Mouse (Mus musculus): ENCODE results near the gene Rec114. TPM values are rescaled to one million over a fixed set of nuclear protein-coding genes. Genes with fewer than 3 reads are reported as not detected.
A peak's percentile ranks its signal among the peaks of the same experiment; 100 is the strongest.

Gene Rec114
- total and polyA plus RNA-seq, 2 experiments: 1.7 TPM

DNA sequence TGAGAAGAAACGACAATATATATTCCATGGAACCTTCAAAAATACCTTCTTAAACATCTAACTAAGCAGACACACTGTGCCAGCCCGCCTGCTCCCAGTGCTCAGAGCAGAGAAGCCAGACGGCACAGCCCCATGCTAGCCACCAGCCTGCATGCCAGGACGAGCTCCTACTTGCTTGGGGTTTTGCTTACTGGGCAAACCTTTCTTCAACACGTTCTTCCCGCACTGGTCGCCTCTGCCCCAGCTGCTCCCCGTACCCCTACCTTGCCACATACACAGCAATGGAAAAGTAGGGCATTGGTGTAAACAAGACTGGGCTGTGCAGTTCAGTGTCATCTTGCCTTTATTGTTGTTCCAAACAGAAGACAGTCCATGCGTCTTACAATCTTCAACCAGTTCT, 78.3 kb downstream of the Rec114 start:
- Histone ChIP-seq H3K36me3 (ENCODE audit: control insufficient read depth, insufficient read depth, low read length) (peaks cover 6% of the 10 kb centered on the region; the same call in 1 of the 2 replicates), H3K79me2 (ENCODE audit: control insufficient read depth, insufficient read depth, low read length) (no peaks in the 10 kb centered on the region), H3K27me3 (ENCODE audit: control insufficient read depth, insufficient read depth, low read length) (no peaks in the 10 kb centered on the region), H3K4me1 (ENCODE audit: control insufficient read depth, insufficient read depth, low read length) (no peaks in the 10 kb centered on the region), H3K4me3 (ENCODE audit: insufficient read depth, low read depth, low read length) (no peak overlapping the region), H3K9ac (ENCODE audit: low read depth, low read length) (no peak overlapping the region), H3K27ac (replicated peaks; ENCODE audit: insufficient read depth, low read depth, low read length) (no peak overlapping the region)
- no peak for DNase-seq (ENCODE audit: extremely low read depth, low read depth, low spot score)
- TF ChIP-seq POLR2A (IDR thresholded peaks at IDR 0.05; ENCODE audit: extremely low read depth, insufficient read depth, low read length): no peak
- no peak for TF ChIP-seq CTCF (IDR thresholded peaks at IDR 0.05; ENCODE audit: low read depth, low read length)
- 91% methylated on average over 9 of the region's 9 CpGs for WGBS

- Histone ChIP-seq H3K4me3 (ENCODE audit: insufficient read depth, low read depth, low read length) (no peak overlapping the region), H3K27ac (replicated peaks; ENCODE audit: insufficient read depth, low read depth, low read length) (no peak overlapping the region), H3K27me3 (ENCODE audit: control insufficient read depth, insufficient read depth, low read length) (no peaks in the 10 kb centered on the region), H3K4me1 (ENCODE audit: control insufficient read depth, insufficient read depth, low read length) (no peaks in the 10 kb centered on the region), H3K9ac (ENCODE audit: low read depth, low read length) (no peak overlapping the region), H3K79me2 (ENCODE audit: control insufficient read depth, insufficient read depth, low read length) (no peaks in the 10 kb centered on the region), H3K36me3 (ENCODE audit: control insufficient read depth, insufficient read depth, low read length) (peaks cover 10% of the 10 kb centered on the region)
- 68% methylated on average over 3 of the region's 3 CpGs for WGBS
- DNase-seq (ENCODE audit: extremely low read depth, low read depth, low spot score): peak; percentile 37
- no peak for TF ChIP-seq CTCF (IDR thresholded peaks at IDR 0.05; ENCODE audit: low read depth, low read length)
- no peak for TF ChIP-seq POLR2A (IDR thresholded peaks at IDR 0.05; ENCODE audit: extremely low read depth, insufficient read depth, low read length)
Measured at GRCm38 (mm10) chr9:58662791-58663190, 81.0 kb downstream of the Rec114 start.

DNA sequence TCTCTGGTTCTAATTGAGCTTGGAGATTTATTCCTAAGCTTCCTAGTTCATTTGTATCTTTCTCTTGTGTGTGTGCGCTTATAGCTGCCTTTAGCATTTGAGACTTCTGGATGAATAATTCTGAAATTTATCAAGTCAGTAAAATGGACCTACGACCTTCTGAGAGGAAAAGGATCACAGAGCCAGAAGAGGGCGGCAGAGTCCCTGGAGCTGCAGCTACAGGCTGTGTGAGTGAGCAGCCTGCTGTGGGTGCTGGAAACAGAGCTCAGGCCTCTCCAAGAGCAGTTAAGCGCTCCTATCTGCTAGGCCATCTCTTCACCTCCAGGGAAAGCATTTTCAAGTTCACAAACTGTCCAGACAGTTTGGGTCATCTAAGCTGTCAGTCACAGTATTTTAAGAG, 81.8 kb downstream of the Rec114 start:
- Histone ChIP-seq H3K79me2 (ENCODE audit: control insufficient read depth, insufficient read depth, low read length) (no peaks in the 10 kb centered on the region), H3K4me1 (ENCODE audit: control insufficient read depth, insufficient read depth, low read length) (no peaks in the 10 kb centered on the region), H3K9ac (ENCODE audit: low read depth, low read length) (no peak overlapping the region), H3K36me3 (ENCODE audit: control insufficient read depth, insufficient read depth, low read length) (peaks cover 12% of the 10 kb centered on the region), H3K4me3 (ENCODE audit: insufficient read depth, low read depth, low read length) (no peak overlapping the region), H3K27me3 (ENCODE audit: control insufficient read depth, insufficient read depth, low read length) (no peaks in the 10 kb centered on the region), H3K27ac (replicated peaks; ENCODE audit: insufficient read depth, low read depth, low read length) (no peak overlapping the region)
- peak; percentile 27; the same call in 1 of the 2 replicates for TF ChIP-seq CTCF (IDR thresholded peaks at IDR 0.05; ENCODE audit: low read depth, low read length)
- no peak for TF ChIP-seq POLR2A (IDR thresholded peaks at IDR 0.05; ENCODE audit: extremely low read depth, insufficient read depth, low read length)
- 93% methylated on average over 4 of the region's 4 CpGs for WGBS
- DNase-seq (ENCODE audit: extremely low read depth, low read depth, low spot score): no peak

DNA sequence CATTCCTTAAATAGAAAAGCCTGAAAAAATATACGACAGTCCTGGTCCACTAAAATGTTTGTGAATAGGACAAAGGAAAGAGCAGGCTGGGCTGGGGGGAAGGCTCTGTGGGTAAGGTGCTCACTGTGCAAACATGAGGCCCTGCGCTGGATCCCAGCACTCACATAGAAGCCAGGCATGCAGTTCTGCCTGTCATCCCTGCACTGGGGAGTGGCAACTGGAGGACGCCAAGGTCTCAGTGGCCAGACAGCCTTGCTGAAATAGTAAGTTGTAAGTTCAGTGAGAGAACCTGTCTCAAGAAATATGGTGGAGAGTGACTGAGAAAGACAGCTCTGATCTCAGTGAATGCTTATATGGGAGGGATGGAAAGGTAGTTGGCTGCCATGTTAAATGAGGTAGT, 83.1 kb downstream of the Rec114 start:
- Histone ChIP-seq H3K4me3 (ENCODE audit: insufficient read depth, low read depth, low read length) (no peak overlapping the region), H3K36me3 (ENCODE audit: control insufficient read depth, insufficient read depth, low read length) (peaks cover 12% of the 10 kb centered on the region), H3K4me1 (ENCODE audit: control insufficient read depth, insufficient read depth, low read length) (no peaks in the 10 kb centered on the region), H3K27ac (replicated peaks; ENCODE audit: insufficient read depth, low read depth, low read length) (no peak overlapping the region), H3K9ac (ENCODE audit: low read depth, low read length) (no peak overlapping the region), H3K79me2 (ENCODE audit: control insufficient read depth, insufficient read depth, low read length) (no peaks in the 10 kb centered on the region), H3K27me3 (ENCODE audit: control insufficient read depth, insufficient read depth, low read length) (no peaks in the 10 kb centered on the region)
- no peak for TF ChIP-seq POLR2A (IDR thresholded peaks at IDR 0.05; ENCODE audit: extremely low read depth, insufficient read depth, low read length)
- no peak for TF ChIP-seq CTCF (IDR thresholded peaks at IDR 0.05; ENCODE audit: low read depth, low read length)
- DNase-seq (ENCODE audit: extremely low read depth, low read depth, low spot score): no peak
- WGBS: 96% methylated on average over 3 of the region's 3 CpGs

GRCm38 (mm10) chr9:58659989-58660388, 83.8 kb downstream of the Rec114 start:
- no peak for DNase-seq (ENCODE audit: extremely low read depth, low read depth, low spot score)
- Histone ChIP-seq H3K9ac (ENCODE audit: low read depth, low read length) (no peak overlapping the region), H3K36me3 (ENCODE audit: control insufficient read depth, insufficient read depth, low read length) (peaks cover 12% of the 10 kb centered on the region), H3K27ac (replicated peaks; ENCODE audit: insufficient read depth, low read depth, low read length) (no peak overlapping the region), H3K27me3 (ENCODE audit: control insufficient read depth, insufficient read depth, low read length) (no peaks in the 10 kb centered on the region), H3K4me3 (ENCODE audit: insufficient read depth, low read depth, low read length) (no peak overlapping the region), H3K4me1 (ENCODE audit: control insufficient read depth, insufficient read depth, low read length) (no peaks in the 10 kb centered on the region), H3K79me2 (ENCODE audit: control insufficient read depth, insufficient read depth, low read length) (no peaks in the 10 kb centered on the region)
- 93% methylated on average over 9 of the region's 9 CpGs for WGBS
- TF ChIP-seq POLR2A (IDR thresholded peaks at IDR 0.05; ENCODE audit: extremely low read depth, insufficient read depth, low read length) (no peak), CTCF (IDR thresholded peaks at IDR 0.05; ENCODE audit: low read depth, low read length) (no peak)

GRCm38 (mm10) chr9:58659331-58659730, 84.4 kb downstream of the Rec114 start:
- no peaks in the 10 kb centered on the region for H3K79me2 ChIP-seq (ENCODE audit: control insufficient read depth, insufficient read depth, low read length)
- H3K9ac ChIP-seq (ENCODE audit: low read depth, low read length): no peak overlapping the region
- H3K4me1 ChIP-seq (ENCODE audit: control insufficient read depth, insufficient read depth, low read length): no peaks in the 10 kb centered on the region
- WGBS: 96% methylated on average over 3 of the region's 3 CpGs
- H3K4me3 ChIP-seq (ENCODE audit: insufficient read depth, low read depth, low read length): no peak overlapping the region
- H3K27ac ChIP-seq (replicated peaks; ENCODE audit: insufficient read depth, low read depth, low read length): no peak overlapping the region
- peaks cover 11% of the 10 kb centered on the region for H3K36me3 ChIP-seq (ENCODE audit: control insufficient read depth, insufficient read depth, low read length)
- no peak for DNase-seq (ENCODE audit: extremely low read depth, low read depth, low spot score)
- TF ChIP-seq CTCF (IDR thresholded peaks at IDR 0.05; ENCODE audit: low read depth, low read length): no peak
- TF ChIP-seq POLR2A (IDR thresholded peaks at IDR 0.05; ENCODE audit: extremely low read depth, insufficient read depth, low read length): no peak
- no peaks in the 10 kb centered on the region for H3K27me3 ChIP-seq (ENCODE audit: control insufficient read depth, insufficient read depth, low read length)
